Mouse (Mus musculus) gastrocnemius, adult 18-20 months (tissue): ENCODE data around the gene Olfr166. TPM values are rescaled to one million over a fixed set of nuclear protein-coding genes. Genes with fewer than 3 reads are reported as not detected.
"Not testable (repeated sequence)": the region's sequence is repeated elsewhere in the genome, so short reads cannot be mapped to it uniquely, and the experiment has no call there.

ENCODE experiments used
- DNase-seq: peaks from one replicate; pipeline ENCODE4 v3.0.0; 2021; ENCODE audit warnings: low spot score
- long read RNA-seq, 2 experiments: library from polyadenylated mRNA; stranded (forward); transcript quantifications; one replicate each; pipeline ENCODE4 v2.0.0; 2021
- total RNA-seq, 2 experiments: library from RNA; stranded (reverse); gene quantifications; 2 replicates each; pipeline ENCODE4 v1.2.3; 2021

Gene Olfr166
- total RNA-seq, result not detected
- long read RNA-seq, experiment 1, result 0 reads
- long read RNA-seq, experiment 2, result 0 reads

- no peak for DNase-seq
Measured at GRCm38 (mm10) chr16:19483394-19483793, at the start of gene Olfr166. Olfr166 (plus strand) TSS chr16:19483694.

DNA sequence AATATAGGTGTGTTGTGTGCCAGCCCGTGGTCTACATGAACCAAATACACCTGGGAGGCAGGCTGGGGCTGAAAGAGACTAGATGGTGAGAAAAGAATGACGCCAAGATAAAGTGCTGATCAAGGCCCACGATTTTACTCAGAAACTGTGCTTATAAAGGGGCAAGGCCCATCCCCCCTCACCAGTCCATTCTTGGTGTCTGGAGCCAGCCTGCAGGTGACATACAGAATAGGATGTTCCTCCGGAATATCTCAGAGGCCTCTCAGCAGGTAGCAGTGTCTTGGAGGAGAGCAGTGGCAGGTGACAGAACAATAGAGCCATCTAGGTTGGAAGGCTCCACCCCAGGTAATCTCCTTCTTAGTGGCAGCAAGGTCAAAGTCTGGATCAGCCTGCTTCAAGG lies 24.8 kb upstream of the Olfr166 start:
- not testable (repeated sequence) for DNase-seq

DNA sequence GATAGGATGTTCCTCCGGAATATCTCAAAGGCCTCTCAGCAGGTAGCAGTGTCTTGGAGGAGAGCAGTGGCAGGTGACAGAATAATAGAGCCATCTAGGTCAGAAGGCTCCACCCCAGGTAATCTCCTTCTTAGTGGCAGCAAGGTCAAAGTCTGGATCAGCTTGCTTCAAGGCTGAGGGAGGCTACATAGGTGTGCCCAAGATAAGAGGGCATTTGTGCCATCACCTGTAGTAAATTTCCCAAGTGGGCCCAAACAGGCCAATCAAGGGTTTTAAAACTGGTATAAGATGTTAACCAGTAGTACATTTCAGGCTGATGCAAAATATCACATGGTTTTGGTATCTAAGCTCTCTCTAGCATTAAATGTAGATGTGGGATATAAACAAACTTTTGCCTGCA lies 19.1 kb upstream of the Olfr166 start:
- DNase-seq, result no peak

GRCm38 (mm10) chr16:19522166-19522565 lies 38.7 kb downstream of the Olfr166 start, which contains the start of gene Olfr167:
Olfr167 (minus strand) TSS chr16:19522266.
- DNase-seq, result no peak

DNA sequence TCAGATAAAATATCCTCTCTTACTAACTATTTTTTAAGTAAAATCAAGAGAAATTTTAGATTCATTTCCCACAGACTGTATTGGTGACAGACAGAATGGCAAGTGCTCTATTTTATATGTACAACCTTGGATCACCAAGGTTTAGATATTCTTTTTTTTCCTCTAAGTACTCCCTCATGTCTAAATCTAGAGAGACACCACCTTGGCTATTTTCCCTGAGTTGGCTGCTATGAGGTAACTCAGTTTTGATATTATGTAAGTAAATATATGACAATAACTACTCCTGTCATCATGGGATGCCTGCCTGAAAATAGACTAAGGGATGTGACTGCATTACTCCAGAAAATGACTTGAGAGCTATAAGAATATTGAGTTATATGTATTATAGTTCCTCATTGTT lies 52.0 kb downstream of the Olfr166 start, which contains the start of gene Olfr168:
Gene Olfr168 (minus strand): TSS at position 101 of the 400 bp plus-strand sequence.
- no peak for DNase-seq

Other genes starting within 250 kb of the Olfr166 start
- gene Olfr164, start 169.6 kb upstream of the Olfr166 start, total RNA-seq, result not detected
- gene Olfr165, start 60.6 kb upstream of the Olfr166 start, total RNA-seq, result not detected
- gene Olfr167, start 38.6 kb downstream of the Olfr166 start, total RNA-seq, result not detected
- gene Olfr168, start 51.9 kb downstream of the Olfr166 start, total RNA-seq, result not detected
- gene Olfr169, start 88.1 kb downstream of the Olfr166 start, total RNA-seq, result not detected
- not detected for gene Olfr170, start 128.2 kb downstream of the Olfr166 start, total RNA-seq
- gene Olfr171, start 146.2 kb downstream of the Olfr166 start, total RNA-seq, result not detected
- under 1 TPM in 1 of 2 experiments, not detected in 1; 0.07 TPM for gene Lamp3, start 222.7 kb downstream of the Olfr166 start, total RNA-seq